Mouse (Mus musculus): Measurements from ENCODE around the gene Lyz2.
"Not testable (repeated sequence)": the region's sequence is repeated elsewhere in the genome, so short reads cannot be mapped to it uniquely, and the experiment has no call there.

The Lyz2 gene

GRCm38 (mm10) chr10:117282049-117282448, at the start of gene Lyz2:
Gene Lyz2, minus strand, starts transcription at chr10:117282321.
- no peak for DNase-seq (ENCODE audit: low spot score in 2 of 2)

- no peak for DNase-seq (ENCODE audit: low spot score in 2 of 2)
These were observed 48.4 kb upstream of the Lyz2 start for GRCm38 (mm10) chr10:117330521-117330920.

- no peak for DNase-seq (ENCODE audit: low spot score in 2 of 2)
These were observed 41.7 kb upstream of the Lyz2 start for GRCm38 (mm10) chr10:117323782-117324181.

- no peak for DNase-seq (ENCODE audit: low spot score in 2 of 2)
These were observed 40.5 kb upstream of the Lyz2 start for GRCm38 (mm10) chr10:117322630-117323029.

GRCm38 (mm10) chr10:117320571-117320981, 38.5 kb upstream of the Lyz2 start:
- no peak for DNase-seq (ENCODE audit: low spot score in 2 of 2)

GRCm38 (mm10) chr10:117316391-117316790, 34.3 kb upstream of the Lyz2 start:
- no peak for DNase-seq (ENCODE audit: low spot score in 2 of 2)

- no peak for DNase-seq (ENCODE audit: low spot score in 2 of 2)
These were observed 31.0 kb upstream of the Lyz2 start for GRCm38 (mm10) chr10:117313133-117313532.

- no peak for DNase-seq (ENCODE audit: low spot score in 2 of 2)
These were observed 30.0 kb upstream of the Lyz2 start for GRCm38 (mm10) chr10:117312168-117312567.

- no peak for DNase-seq (ENCODE audit: low spot score in 2 of 2)
These were observed 22.2 kb upstream of the Lyz2 start for GRCm38 (mm10) chr10:117304371-117304770.

- no peak for DNase-seq (ENCODE audit: low spot score in 2 of 2)
These were observed 19.6 kb upstream of the Lyz2 start for GRCm38 (mm10) chr10:117301688-117302087.

- no peak for DNase-seq (ENCODE audit: low spot score in 2 of 2)
These were observed 17.9 kb upstream of the Lyz2 start for GRCm38 (mm10) chr10:117299901-117300520.

- no peak for DNase-seq (ENCODE audit: low spot score in 2 of 2)
These were observed 17.0 kb upstream of the Lyz2 start for GRCm38 (mm10) chr10:117299106-117299505.

GRCm38 (mm10) chr10:117298336-117298735, 16.2 kb upstream of the Lyz2 start:
- no peak for DNase-seq (ENCODE audit: low spot score in 2 of 2)

- no peak for DNase-seq (ENCODE audit: low spot score in 2 of 2)
These were observed 10.6 kb upstream of the Lyz2 start, which contains the start of gene Lyz1 for GRCm38 (mm10) chr10:117292671-117293070. Gene Lyz1, minus strand, starts transcription at chr10:117292868.

GRCm38 (mm10) chr10:117290936-117291335, 8.8 kb upstream of the Lyz2 start:
- not testable (repeated sequence) for DNase-seq (ENCODE audit: low spot score in 2 of 2)

GRCm38 (mm10) chr10:117290046-117290870, 8.1 kb upstream of the Lyz2 start:
- DNase-seq (ENCODE audit: low spot score in 2 of 2): no peak

GRCm38 (mm10) chr10:117289034-117289505, 6.9 kb upstream of the Lyz2 start:
- DNase-seq (ENCODE audit: low spot score in 2 of 2): not testable (repeated sequence)

GRCm38 (mm10) chr10:117288197-117289033, 6.3 kb upstream of the Lyz2 start:
- no peak for DNase-seq (ENCODE audit: low spot score in 2 of 2)

- DNase-seq (ENCODE audit: low spot score in 2 of 2): no peak
These were observed 5.2 kb upstream of the Lyz2 start for GRCm38 (mm10) chr10:117287226-117287850.

- DNase-seq (ENCODE audit: low spot score in 2 of 2): no peak
These were observed 4.3 kb upstream of the Lyz2 start for GRCm38 (mm10) chr10:117286366-117286970.

GRCm38 (mm10) chr10:117285584-117285983, 3.5 kb upstream of the Lyz2 start:
- DNase-seq (ENCODE audit: low spot score in 2 of 2): not testable (repeated sequence)

Measured in frontal cortex, postnatal 10 days (tissue).